Mouse (Mus musculus): ENCODE measurements around the gene Ripor2. TPM values are rescaled to one million over a fixed set of nuclear protein-coding genes. Genes with fewer than 3 reads are reported as not detected.

The Ripor2 gene
- total and polyA plus RNA-seq, 3 experiments: 8.6 to 10.9 (median 9.3) TPM

DNA sequence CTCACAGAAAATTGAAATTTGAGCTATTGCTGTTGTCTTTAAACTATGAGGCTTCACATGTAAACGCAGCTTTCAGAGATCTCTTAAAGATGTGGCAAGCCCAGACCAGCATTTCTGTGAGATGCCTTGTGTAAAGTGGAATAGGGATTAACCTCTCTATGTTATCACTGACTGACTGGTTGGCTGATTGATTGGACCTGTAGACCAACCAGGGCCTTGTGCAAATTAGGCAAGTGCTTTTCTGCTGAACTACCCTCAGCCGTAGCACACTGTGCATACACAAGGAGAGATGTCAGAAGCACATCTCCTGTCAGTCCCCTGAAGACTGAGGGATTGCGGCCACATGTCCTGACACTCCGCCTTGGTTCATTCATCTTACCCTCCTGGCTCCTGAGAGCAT is 29.9 kb upstream of the Ripor2 start:
- Histone ChIP-seq H3K4me1 (ENCODE audit: control insufficient read depth in 1 of 2, insufficient read depth in 2 of 2) (peaks cover 2 to 60% of the 10 kb centered on the region in 2 experiments; a peak in 3 of 4 replicates), H3K9ac (ENCODE audit: insufficient read depth, low read depth) (no peak overlapping the region), H3K9me3 (replicated peaks; ENCODE audit: low read length) (no peaks in the 10 kb centered on the region), H3K4me3 (replicated peaks in 1 of 3; ENCODE audit: low read depth in 2 of 3, low read length in 2 of 3, poor library complexity in 1 of 3) (no peak overlapping the region), H3K36me3 (replicated peaks in 1 of 2; ENCODE audit: control insufficient read depth in 1 of 2, insufficient read depth in 1 of 2, low read length in 1 of 2) (peaks cover 0 to 46% of the 10 kb centered on the region in 2 experiments), H3K27ac (ENCODE audit: insufficient read depth, low read depth) (no peak overlapping the region), H3K79me2 (replicated peaks; ENCODE audit: control insufficient read depth, extremely low read depth, insufficient read depth, poor library complexity, severe bottlenecking) (no peaks in the 10 kb centered on the region), H3K4me2 (ENCODE audit: insufficient read depth, low read depth, poor library complexity, severe bottlenecking) (no peak overlapping the region), H3K27me3 (replicated peaks) (no peaks in the 10 kb centered on the region)
- dilution Hi-C loops (cut with MboI; ENCODE audit: extremely low pct_ligation_motif_present, extremely low pct_unique_long_range_greater_than_20kb, low sequenced_read_pairs): no loop called here
- TF ChIP-seq POLR2A (IDR thresholded peaks at IDR 0.05; ENCODE audit: low read depth, low read length) (no peak), ZKSCAN1 (IDR thresholded peaks at IDR 0.05; ENCODE audit: borderline replicate concordance, low read depth, low read length) (no peak), USF1 (IDR thresholded peaks at IDR 0.05; ENCODE audit: low read depth, low read length) (no peak), GABPA (IDR thresholded peaks at IDR 0.05; ENCODE audit: insufficient replicate concordance, low read depth, low read length) (no peak), RCOR1 (conservative IDR thresholded peaks at IDR 0.05; ENCODE audit: low read depth, low read length) (no peak), ELF1 (IDR thresholded peaks at IDR 0.05; ENCODE audit: low read depth, low read length) (no peak), IRF4 (IDR thresholded peaks at IDR 0.05; ENCODE audit: low read depth, low read length) (no peak), ETS1 (conservative IDR thresholded peaks at IDR 0.05; ENCODE audit: low read depth, low read length) (no peak), USF2 (conservative IDR thresholded peaks at IDR 0.05; ENCODE audit: low read depth, low read length) (no peak), PAX5 (IDR thresholded peaks at IDR 0.05; ENCODE audit: low read length) (no peak), ZMIZ1 (IDR thresholded peaks at IDR 0.05; ENCODE audit: low read depth, low read length) (no peak), HCFC1 (IDR thresholded peaks at IDR 0.05; ENCODE audit: low read depth, low read length) (no peak), NELFE (IDR thresholded peaks at IDR 0.05; ENCODE audit: low read depth, low read length) (no peak), CHD1 (IDR thresholded peaks at IDR 0.05; ENCODE audit: low read depth, low read length) (no peak), MYC (IDR thresholded peaks at IDR 0.05; ENCODE audit: low read depth, low read length) (no peak), MEF2A (IDR thresholded peaks at IDR 0.05; ENCODE audit: borderline replicate concordance, low read depth, low read length) (no peak), BHLHE40 (IDR thresholded peaks at IDR 0.05; ENCODE audit: low read depth, low read length) (no peak), POLR2AphosphoS2 (IDR thresholded peaks at IDR 0.05; ENCODE audit: low read depth, low read length) (no peak)
- DNase-seq (ENCODE audit: extremely low read depth): no peak
- in situ Hi-C loops (cut with MboI; ENCODE audit: low pct_ligation_motif_present, low pct_unique_long_range_greater_than_20kb, low sequenced_read_pairs): no loop called here

DNA sequence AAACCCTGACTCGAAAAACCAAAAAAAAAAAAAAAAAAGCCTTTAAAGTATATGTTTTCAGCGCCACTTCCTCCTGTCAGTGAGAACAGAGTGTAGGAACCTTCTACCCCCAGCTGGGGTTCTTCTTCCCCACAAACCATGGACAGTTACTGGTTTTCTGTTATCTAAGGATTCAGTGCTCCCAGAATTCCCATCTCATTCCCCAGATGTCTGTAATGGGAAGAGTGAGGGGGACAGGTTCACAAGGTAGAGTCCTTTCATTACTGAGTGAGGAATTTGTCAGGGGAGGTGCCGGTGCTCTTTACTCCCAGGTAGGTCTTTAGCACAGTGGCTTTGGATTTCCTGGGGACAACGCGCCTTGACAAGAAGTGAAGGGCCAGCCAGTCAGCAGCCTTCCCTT is 20.6 kb upstream of the Ripor2 start:
- dilution Hi-C loops (cut with MboI; ENCODE audit: extremely low pct_ligation_motif_present, extremely low pct_unique_long_range_greater_than_20kb, low sequenced_read_pairs): no loop called here
- TF ChIP-seq EP300 (IDR thresholded peaks at IDR 0.05; ENCODE audit: low read length) (no peak), ETS1 (conservative IDR thresholded peaks at IDR 0.05; ENCODE audit: low read depth, low read length) (no peak), MAFK (IDR thresholded peaks at IDR 0.05; ENCODE audit: insufficient replicate concordance, low read length) (no peak), IRF4 (IDR thresholded peaks at IDR 0.05; ENCODE audit: low read depth, low read length) (no peak), RCOR1 (conservative IDR thresholded peaks at IDR 0.05; ENCODE audit: low read depth, low read length) (no peak), KAT2A (IDR thresholded peaks at IDR 0.05; ENCODE audit: insufficient replicate concordance, low read length) (no peak), RAD21 (IDR thresholded peaks at IDR 0.05; ENCODE audit: low read depth, low read length) (no peak), PAX5 (IDR thresholded peaks at IDR 0.05; ENCODE audit: low read length) (no peak), SMC3 (IDR thresholded peaks at IDR 0.05; ENCODE audit: low read depth, low read length) (no peak), MAX (IDR thresholded peaks at IDR 0.05; ENCODE audit: low read length) (no peak), ZNF384 (IDR thresholded peaks at IDR 0.05; ENCODE audit: low read depth, low read length) (no peak), POLR2AphosphoS2 (IDR thresholded peaks at IDR 0.05; ENCODE audit: low read depth, low read length) (no peak), ZC3H11A (IDR thresholded peaks at IDR 0.05; ENCODE audit: low read depth, low read length) (no peak), USF2 (conservative IDR thresholded peaks at IDR 0.05; ENCODE audit: low read depth, low read length) (no peak), BHLHE40 (IDR thresholded peaks at IDR 0.05; ENCODE audit: low read depth, low read length) (no peak), JUND (conservative IDR thresholded peaks at IDR 0.05; ENCODE audit: low read depth, low read length) (no peak), ZKSCAN1 (IDR thresholded peaks at IDR 0.05; ENCODE audit: borderline replicate concordance, low read depth, low read length) (no peak)
- Histone ChIP-seq H3K27ac (ENCODE audit: insufficient read depth, low read depth) (no peak overlapping the region), H3K9me3 (replicated peaks; ENCODE audit: low read length) (no peaks in the 10 kb centered on the region), H3K4me3 (replicated peaks in 1 of 3; ENCODE audit: low read depth in 2 of 3, low read length in 2 of 3, poor library complexity in 1 of 3) (no peak overlapping the region), H3K9ac (ENCODE audit: insufficient read depth, low read depth) (no peak overlapping the region), H3K27me3 (replicated peaks) (no peaks in the 10 kb centered on the region), H3K4me1 (ENCODE audit: control insufficient read depth in 1 of 2, insufficient read depth in 2 of 2) (no peaks in the 10 kb centered on the region), H3K4me2 (ENCODE audit: insufficient read depth, low read depth, poor library complexity, severe bottlenecking) (no peak overlapping the region), H3K36me3 (replicated peaks in 1 of 2; ENCODE audit: control insufficient read depth in 1 of 2, insufficient read depth in 1 of 2, low read length in 1 of 2) (peaks cover 3 to 53% of the 10 kb centered on the region in 2 experiments), H3K79me2 (replicated peaks; ENCODE audit: control insufficient read depth, extremely low read depth, insufficient read depth, poor library complexity, severe bottlenecking) (no peaks in the 10 kb centered on the region)
- in situ Hi-C loops (cut with MboI; ENCODE audit: low pct_ligation_motif_present, low pct_unique_long_range_greater_than_20kb, low sequenced_read_pairs): no loop called here
- no peak for DNase-seq (ENCODE audit: extremely low read depth)
